Mouse (Mus musculus) WW6 (cell line): ENCODE results near the gene Nfib.

Source experiments
- DNase-seq: peaks from one replicate; pipeline ENCODE4 v3.0.0-alpha.2; 2013; ENCODE audit warnings: low read depth, low spot score

Gene Nfib

GRCm38 (mm10) chr4:82499238-82499637, 206.3 kb downstream of the Nfib start:
- DNase-seq, result no peak

DNA sequence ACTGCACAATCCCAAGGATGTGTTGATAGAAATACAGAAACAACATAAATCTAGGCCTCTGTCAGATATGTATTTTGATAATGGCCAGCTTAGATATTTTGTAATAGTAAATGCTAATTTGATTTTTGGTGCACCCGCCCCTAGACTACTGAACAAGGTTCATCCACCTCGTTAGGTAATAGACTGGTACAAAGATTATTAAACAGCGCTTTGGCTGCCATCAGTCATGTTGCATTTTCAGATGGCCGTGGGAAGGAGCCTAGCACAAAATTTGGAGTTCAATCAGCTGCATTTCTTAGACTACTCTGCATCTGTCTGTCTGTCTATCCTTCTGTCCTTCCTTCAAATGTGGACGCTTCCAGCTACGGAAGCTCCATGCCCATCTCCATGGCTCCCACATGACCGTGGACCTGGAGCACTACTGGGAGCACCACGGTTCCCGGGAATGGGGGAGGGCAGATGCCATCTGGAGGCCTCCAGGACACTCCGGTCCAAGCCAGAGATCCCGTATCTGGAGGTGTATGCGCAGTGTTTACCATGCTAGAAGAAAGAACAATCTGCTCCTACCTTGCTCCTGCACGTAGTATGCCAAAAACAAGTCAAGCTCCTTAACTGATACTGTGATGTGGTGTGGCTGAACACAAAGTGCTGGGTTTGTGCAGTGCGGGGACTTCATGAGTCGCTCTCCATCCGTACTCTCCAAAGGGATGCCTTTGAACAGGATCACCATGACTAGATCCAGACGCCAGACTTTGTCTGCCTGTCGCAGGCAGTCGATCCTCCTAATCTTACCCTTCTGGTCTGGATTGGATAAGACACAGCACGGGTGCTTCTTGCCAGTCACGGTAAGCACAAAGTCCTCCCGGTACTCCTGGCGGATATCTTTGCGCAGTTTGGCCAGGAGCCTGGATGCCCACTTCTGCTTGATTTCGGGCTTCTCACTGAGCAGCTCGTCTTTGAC, 207.6 kb downstream of the Nfib start:
- no peak for DNase-seq

DNA sequence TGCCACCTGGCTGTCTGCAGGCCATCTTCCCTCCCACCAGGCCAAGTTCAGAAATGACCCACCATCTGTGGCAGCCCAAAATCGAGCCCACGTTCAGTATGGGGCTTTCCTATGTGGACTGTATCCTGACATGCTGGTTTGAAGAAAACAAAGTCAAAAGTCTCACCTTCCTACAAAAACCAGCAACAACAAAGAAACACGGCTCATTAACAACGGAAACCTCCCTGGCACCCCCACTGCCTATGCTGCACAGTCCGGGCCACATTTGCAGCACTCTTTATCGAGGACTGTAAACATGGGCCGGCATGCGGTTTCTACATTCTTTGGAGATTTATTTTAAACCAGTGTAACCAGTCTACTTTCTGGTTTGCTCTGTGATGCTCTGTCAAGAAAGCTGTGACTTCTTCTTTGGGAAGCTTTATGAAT, 208.4 kb downstream of the Nfib start:
- DNase-seq, result no peak

- no peak for DNase-seq
Observed at GRCm38 (mm10) chr4:82496383-82496782, 209.2 kb downstream of the Nfib start.

DNA sequence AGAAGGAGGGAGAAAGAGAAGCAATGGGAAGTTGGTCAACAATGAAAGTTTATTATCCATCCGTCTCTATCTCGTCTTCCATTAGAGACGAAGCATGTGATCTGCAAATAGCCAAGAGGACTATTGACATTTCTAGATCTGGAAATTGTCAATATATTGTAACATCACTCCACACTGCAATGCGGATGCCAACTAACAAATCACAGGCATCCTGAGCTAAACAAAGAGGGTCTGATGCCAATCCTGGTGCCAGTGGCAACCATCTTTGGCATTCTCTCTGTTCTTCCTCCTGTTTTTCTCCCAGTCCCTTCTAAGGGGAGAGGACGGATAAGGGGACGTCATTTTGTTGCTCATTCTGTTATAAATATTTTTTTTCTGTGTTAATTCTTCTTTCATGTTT, 209.9 kb downstream of the Nfib start:
- no peak for DNase-seq

DNA sequence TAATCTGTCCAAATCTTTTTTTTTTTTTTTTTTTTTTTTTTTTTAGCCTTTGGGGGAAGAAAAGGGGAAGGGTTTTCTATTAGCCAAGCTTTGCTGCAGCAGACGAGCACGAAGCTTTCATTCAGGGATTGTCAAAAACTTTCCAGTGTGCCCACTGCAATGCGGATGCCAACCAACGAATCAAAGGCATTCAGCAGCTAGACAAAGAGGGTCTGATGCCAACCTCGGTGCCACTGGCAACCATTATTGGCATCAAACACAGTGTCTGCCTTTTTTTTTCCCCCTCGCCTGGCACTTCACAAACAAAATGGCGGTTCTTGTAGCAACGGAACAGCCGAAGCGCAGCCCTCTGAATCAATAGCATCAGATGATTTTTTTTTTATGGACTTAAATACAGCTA, 210.7 kb downstream of the Nfib start:
- DNase-seq, result no peak

DNA sequence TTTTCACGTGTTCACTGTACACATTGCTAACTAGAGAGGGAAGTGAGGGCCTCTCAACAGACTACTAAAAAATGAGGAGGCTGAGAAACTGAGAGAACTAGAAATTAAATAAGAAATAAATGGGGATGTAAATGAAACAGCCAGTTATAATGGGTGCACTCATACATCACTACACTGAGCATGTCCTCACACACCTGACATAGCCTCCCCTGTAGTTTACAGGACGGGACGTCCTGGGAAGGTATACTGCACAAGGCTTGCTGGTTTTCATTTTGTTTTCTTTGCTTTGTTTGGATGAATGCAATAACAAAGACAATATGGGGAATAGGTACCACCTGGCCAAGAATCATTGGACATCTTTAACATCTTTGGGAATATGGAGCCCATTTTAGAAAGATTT, 211.1 kb downstream of the Nfib start:
- no peak for DNase-seq

DNA sequence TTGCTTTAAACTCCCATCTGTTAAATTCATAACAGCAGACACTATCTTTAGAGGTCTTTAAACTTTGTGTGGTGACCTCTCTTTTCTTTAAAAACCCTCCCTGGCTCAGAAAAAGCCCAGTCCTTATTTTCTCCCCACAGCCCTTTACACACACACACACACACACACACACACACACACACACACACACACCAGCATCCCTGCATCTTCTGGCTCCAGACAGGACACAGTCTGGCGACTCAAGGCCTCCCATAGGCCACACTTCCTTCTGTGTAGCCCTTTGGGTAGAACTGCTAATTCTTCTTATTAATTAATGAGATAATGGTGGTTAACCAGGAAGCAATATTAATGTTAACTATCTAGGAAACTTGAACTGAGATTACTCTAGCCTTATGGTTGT, 211.7 kb downstream of the Nfib start:
- no peak for DNase-seq

- DNase-seq, result no peak
Observed at GRCm38 (mm10) chr4:82493363-82493762, 212.2 kb downstream of the Nfib start.

DNA sequence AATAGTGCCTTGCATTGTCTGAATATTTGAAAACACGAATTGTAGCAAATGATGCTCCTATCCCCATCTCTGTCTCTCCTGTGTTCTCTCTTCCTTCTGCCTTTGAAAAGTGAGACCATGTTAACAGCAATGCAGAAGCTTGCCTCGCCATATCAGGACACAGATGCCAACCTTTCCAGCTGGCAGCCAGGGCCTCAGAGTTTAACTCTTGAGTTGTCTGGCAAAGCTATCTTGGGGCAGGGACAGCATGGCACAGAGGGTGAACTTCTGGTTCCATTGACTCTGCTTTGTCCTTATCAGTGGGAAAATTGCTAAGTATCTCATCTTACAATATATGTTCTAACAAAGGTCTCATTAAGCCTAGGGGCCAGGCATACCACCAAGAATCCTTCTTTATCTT, 212.8 kb downstream of the Nfib start:
- DNase-seq, result no peak

GRCm38 (mm10) chr4:82489939-82490338, 215.6 kb downstream of the Nfib start:
- DNase-seq, result no peak

GRCm38 (mm10) chr4:82485910-82486309, 219.6 kb downstream of the Nfib start:
- no peak for DNase-seq

DNA sequence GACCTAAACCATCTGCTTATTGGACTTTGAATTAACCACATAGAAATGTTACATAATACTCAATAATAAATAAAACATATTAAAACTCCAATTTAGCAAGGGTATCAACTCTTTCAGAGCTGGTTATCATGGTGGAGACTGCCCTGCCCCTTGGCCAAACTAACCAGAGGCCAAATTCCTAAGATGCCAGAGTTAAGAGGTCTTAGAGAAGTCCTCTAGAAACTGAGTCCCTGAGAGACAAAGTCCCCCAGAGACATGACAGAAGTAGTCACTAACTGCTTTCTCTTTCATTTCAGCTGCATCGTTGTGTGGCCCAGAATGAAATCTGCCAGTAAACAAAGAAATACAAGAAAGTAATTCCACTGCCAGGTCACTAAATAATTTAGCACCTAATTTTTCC, 221.7 kb downstream of the Nfib start:
- DNase-seq, result no peak

DNA sequence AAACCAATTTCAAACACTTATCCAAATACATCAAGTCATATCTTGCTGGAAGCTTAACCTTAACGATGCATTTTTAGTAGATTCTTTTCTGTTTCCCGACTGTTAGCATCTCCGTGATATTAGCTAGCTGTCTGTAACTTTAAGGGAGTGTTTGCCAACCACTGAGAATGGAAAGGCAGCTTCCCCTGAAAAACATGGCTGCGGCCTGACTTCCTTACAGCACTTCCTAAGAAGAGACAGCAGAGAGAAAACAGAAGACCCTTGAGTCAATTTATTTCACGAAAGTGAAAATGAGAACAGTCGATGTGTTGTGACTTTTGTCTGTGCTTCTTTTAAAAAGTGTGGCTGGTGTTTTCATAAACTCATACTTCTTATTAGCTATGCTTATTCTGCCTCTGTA, 222.3 kb downstream of the Nfib start:
- DNase-seq, result no peak

DNA sequence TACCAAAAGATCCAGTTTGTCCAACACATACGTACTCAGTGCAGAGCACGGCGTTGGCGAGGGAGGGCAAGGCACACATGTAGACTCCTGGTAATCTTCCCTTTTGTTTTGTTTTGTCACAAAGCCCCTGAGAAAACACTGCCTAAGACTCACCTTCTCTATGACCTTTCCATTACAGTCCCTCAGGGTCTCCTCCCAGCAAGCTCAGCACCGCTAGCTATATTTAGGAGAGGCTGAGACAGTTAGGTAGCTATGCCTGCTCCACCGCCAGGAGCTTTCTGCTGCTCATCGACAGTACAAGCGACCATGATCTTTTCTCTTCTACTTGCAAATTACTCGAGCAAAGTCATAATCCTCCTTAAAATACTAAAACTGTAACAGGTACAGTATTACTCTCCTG, 224.9 kb downstream of the Nfib start:
- no peak for DNase-seq

- DNase-seq, result no peak
Observed at GRCm38 (mm10) chr4:82479394-82479793, 226.2 kb downstream of the Nfib start.

GRCm38 (mm10) chr4:82477742-82478141, 227.8 kb downstream of the Nfib start:
- no peak for DNase-seq

DNA sequence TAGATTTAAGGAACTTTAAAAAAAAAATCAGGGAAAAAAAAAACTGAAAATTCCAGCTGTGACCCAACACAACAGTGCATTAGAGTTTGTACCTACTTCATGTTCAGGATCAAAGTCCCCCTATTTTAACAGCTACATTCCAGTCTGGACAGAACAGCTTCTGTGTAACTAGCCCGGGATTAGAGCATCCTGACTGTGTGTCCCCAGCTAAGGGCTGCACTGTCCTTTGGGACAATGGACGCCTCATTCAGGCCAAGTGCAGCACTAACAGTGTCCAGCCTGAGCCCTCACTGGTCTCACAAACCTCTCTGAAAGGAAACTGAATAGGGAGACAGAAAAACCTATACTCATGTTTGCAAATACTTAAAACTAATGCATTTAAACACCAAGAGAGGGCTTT, 229.1 kb downstream of the Nfib start:
- no peak for DNase-seq

DNA sequence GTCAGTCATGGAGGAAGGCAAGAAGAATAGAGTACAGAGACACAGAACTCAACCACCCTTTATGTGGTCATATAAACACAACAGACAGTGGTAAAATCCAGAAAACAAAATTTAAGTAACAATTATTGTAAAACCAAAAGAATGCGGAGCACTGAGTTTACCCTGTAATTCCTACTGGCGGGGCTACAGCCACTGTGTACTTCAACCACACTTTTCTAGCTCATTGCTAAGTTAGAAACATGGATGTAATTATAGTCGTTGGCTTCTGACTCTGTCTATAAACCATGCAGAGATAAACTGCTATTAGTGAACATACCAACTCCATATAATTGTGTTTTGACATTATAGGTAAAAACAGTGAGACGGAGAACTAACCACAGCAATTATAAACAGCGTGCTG, 231.2 kb downstream of the Nfib start:
- DNase-seq, result no peak

DNA sequence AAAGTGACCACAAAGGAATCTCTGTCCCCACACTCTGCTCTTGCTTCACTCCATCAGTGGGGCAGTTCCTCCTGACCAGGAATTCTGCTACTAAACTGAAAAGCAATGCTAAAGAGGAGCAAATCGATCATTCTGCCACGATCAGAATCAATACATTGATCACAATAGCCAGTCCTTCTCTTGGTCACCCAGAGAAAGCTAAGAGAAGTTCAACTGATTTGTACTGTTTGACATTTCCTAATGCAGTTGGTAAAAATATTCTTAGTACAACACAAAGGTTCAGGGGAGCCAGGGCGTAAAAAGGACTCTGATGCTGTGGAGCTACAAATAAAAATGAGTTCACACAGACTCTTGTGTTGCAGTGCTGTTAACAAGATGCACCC, 234.6 kb downstream of the Nfib start:
- DNase-seq, result no peak

DNA sequence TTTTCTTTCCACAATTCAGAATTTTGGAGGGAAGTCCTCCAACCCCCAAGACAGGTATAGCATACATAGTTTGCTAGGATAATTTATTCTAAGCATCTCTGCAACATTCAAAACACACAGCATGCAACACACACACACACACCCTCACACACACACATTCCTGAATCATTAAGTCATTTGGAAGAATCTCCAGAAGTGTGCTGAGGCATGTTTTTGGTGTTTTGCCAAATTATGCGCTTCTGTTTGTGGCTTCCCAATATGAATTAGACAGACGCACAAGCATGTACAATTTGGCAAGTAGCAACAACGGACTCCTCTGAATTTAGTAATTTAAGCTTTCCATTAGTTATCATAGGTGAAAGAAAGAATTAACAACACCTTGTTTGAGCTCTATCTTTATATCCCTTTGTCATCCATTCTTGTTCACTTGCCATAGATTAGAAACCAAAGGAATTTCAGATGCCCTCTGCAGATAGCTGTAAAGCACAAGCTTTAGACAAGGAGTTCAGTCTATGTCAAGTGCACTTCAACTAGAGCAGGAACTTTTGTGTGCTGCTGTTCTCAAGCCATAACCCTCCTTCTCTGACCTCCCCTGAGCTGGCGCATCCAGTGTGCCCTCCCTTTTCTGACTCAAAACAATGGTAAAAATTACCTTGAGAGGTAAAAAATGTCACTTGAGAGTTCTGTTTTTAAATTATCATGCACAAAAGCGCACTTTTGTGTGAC, 235.2 kb downstream of the Nfib start:
- no peak for DNase-seq

- DNase-seq, result no peak
Observed at GRCm38 (mm10) chr4:82468944-82469343, 236.6 kb downstream of the Nfib start.

- DNase-seq, result no peak
Observed at GRCm38 (mm10) chr4:82466717-82467116, 238.8 kb downstream of the Nfib start.
